Mouse (Mus musculus): ENCODE measurements around the gene Gab1.

Gab1 gene

GRCm38 (mm10) chr8:80738388-80739154 is 141.7 kb downstream of the Gab1 start:
- peak; percentile 73 for DNase-seq

- DNase-seq: no peak
Measured at GRCm38 (mm10) chr8:80738046-80738387, 142.3 kb downstream of the Gab1 start.

GRCm38 (mm10) chr8:80732326-80732725 is 148.0 kb downstream of the Gab1 start:
- no peak for DNase-seq

- DNase-seq: no peak
Measured at GRCm38 (mm10) chr8:80714461-80714860, 165.9 kb downstream of the Gab1 start.
